Mouse (Mus musculus) c-Kit-negative CD71-positive TER-119-positive erythroid progenitor cells, embryonic 14.5 days (primary cell): ENCODE measurements around the gene Tifab.

Source experiments
- DNase-seq: peaks from one replicate; pipeline ENCODE4 v3.0.0-alpha.2; 2013; ENCODE audit warnings: low read depth, low spot score

The Tifab gene

DNA sequence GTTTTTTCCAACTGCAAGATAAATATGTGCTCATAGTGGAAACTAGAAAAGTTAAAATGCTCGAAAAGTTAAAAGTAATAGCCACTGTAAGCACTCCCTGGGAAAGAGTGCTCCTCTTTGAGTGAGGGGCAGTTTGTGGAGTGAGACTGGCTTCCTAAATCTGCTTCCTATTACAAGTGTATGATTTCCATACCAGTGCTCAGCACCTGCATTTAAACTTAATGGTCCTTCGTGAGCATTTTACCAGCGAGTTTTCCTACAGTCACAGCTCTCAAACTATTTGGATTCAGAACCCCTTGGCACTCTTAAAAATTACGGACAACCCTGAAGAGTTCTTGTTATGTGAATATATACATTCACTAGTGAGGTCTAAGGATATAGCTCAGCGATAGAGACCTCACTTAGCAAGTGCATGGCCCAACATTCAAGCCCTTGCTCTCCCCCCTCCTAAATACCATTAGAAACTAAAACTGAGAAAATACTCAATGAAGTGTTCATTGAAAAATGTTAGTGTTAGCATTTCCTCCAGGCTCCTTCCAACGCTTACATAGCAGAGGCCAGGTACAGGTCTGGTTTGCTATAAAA is 39.4 kb downstream of the Tifab start:
- no peak for DNase-seq

DNA sequence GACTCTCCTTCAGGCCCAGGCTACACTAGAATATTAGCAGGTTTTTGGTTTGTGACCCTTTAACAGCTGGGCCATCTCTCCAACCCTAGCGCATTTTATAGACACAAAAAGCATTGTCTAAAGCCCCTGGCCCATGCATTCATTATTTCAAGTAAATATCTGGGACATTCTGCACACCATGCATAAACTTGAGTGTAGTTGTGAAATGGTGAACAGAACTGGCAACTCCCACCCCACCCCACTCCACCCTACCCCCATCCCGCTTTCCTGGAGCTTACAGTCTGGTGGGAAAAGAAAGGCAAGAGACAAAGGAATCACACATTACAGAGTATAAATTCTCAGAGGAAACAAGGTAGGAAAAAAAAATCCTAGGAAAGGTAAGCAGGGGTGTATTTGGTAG is 42.5 kb downstream of the Tifab start, which contains the start of gene H2afy:
Gene H2afy, minus strand, starts transcription at position 162 of the 400 bp plus-strand sequence.
- DNase-seq, result no peak

DNA sequence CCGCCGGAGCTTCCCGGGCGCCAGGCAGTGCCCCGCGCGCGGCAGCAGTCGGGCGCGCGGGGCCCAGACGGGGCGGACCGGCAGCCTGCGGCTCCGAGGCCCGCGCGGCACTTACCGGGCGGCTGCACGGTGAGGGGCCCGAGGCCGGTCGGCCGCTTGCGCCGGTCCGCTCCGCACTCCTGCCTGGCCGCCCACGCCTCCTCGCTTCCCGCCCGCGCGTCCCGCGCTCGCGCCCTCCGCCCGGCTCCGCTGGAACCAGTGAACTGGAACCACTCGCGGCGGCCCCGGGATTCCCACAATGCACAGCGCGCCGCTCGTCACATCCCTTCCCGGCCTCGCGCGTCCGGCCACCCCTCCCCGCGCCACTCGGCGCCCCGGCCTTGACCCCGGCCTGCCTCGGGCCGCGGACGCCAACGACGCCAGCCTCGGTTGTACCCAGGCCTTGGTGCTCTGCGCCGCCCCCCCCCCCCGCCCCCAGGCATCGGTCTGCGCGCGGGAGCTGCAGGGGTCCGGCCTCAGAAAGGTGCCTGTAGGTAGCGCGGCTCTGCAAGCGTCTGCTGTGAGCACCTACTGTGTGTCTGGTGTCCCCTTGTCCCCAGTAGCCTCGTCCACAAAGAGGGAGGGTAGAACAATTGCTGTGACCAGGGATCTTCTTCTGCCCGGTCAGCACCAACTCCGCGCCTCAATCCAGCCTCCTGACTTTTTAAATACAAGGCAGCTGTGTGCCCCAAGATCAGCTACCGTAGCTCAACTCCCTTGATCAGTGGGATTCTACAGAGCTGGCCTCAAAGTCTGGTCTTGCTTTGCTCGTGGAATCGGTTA is 43.2 kb downstream of the Tifab start:
- peak; percentile 33 for DNase-seq

- DNase-seq, result no peak
Observed at GRCm38 (mm10) chr13:56134631-56135181, 44.0 kb downstream of the Tifab start.

DNA sequence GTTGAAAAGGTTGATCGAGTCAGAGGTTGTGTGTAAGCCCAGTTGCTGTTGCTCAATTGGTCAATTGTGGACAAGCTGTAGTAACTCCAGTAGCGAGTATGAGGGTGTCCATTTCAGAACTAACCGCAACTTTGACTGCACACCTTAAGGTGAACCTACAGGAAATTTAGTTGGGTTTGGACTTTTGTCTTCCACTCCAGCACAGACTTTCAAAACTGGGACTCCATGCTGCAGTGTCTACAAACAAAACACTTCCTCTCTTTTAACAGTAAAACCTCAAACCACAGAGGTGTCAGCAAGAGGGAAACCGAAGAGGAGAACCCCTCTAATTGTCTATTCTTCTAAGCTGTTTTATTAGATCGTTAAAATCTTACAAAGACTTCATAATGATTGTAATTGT is 44.7 kb downstream of the Tifab start:
- no peak for DNase-seq

- no peak for DNase-seq
Observed at GRCm38 (mm10) chr13:56132941-56133340, 45.7 kb downstream of the Tifab start.

DNA sequence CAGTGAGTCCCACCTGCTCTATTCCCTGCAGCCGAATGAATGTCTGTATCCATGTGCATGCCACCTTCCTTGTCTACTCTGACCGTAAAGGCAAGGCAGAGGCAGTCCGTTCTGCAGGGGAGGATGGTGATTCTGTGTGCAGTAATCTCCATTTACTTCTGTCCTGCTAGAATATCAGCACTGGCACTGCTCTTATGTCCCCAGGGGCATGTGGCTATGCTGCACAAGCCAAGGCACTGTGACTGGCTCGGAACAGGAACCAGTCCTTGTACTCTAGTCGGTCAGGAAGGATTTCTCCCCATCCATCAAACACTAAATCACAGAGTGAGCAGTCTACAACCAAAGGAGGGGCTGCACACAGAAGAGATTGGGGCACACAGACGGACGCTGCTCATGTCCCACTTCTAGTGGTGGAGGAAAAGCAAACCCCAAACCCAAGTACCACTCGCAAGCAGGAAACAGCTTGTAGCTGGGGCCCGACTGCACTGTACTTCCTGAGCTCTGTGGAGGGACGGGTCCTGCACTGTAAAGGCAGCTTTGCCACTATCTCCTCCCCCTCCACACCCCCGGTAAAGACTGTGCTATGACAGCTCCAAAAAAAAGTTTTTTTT is 46.3 kb downstream of the Tifab start:
- no peak for DNase-seq

GRCm38 (mm10) chr13:56130544-56130943 is 48.1 kb downstream of the Tifab start:
- no peak for DNase-seq

GRCm38 (mm10) chr13:56129578-56129977 is 49.1 kb downstream of the Tifab start:
- DNase-seq, result no peak

DNA sequence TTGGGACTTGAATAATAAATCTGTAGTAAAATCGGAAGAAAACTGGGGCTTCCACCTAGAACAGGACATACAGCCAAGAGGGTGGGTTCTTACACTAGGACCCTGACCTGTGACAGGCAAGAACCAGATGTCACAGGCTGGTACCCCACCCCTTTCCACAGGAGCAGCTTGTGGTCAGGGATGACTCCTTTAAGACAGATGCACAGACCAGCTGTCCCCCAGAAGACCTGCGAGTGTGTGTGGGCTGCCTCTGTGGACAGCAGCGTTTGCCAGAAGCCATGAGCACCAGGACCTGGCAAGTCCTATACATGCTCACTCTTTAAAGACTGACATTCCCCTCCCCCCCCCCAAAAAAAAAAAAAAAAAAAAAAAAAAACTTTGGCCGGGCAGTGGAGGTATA is 49.7 kb downstream of the Tifab start:
- DNase-seq, result no peak

- no peak for DNase-seq
Observed at GRCm38 (mm10) chr13:56125632-56126031, 53.1 kb downstream of the Tifab start.
